Mouse (Mus musculus): ENCODE data around the gene Sgip1.

The Sgip1 gene

GRCm38 (mm10) chr4:102972071-102972470, 231.0 kb downstream of the Sgip1 start:
- DNase-seq (ENCODE audit: extremely low spot score, low spot score), result no peak

DNA sequence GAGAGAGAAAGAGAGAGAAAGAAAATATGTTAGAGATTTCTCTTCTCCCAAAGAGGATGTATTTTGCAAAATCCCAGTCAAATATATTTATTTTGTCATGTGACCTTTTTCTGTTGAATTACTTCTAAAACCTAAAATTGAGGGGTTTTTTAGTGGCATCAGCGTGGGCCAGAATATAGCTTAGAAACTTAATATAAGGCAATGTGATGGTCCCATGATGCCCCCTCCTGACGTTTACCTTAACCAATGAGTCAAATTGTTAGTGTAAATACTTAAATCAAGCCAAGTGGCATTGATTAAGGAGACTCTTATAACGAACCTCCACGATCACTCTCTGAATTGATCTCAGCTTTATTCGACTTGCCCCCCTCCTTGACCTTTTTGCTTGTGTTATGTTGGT, 233.1 kb downstream of the Sgip1 start:
- DNase-seq (ENCODE audit: extremely low spot score, low spot score), result no peak

GRCm38 (mm10) chr4:102976290-102977275, 235.5 kb downstream of the Sgip1 start:
- DNase-seq (ENCODE audit: extremely low spot score, low spot score), result no peak

DNA sequence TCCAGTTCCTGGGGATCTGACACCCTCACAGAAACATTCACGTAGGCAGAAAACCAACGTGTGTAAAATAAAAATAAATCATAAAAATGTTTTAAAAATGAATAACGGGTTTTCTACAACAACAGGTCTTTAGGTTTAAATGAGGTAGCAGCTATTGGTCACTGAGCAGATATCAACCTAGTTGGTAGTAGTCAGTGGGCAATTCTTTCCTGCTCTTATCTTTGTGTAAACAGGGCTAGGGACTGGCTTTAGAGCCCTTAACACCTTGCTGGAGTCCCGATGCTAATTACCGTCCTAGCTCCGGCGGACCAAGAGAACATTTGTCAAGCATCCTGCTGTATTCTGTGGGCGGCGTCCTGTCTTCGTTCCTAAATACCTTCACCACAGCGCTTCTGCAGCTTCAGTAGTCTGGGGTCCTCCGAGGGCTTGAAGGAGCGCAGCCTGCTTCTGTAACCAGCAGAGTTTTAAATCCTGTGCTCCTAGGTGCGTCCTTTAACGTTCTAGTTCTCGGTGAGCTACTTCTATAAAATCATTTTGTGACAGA, 236.8 kb downstream of the Sgip1 start:
- DNase-seq (ENCODE audit: extremely low spot score, low spot score), result peak; percentile 29

DNA sequence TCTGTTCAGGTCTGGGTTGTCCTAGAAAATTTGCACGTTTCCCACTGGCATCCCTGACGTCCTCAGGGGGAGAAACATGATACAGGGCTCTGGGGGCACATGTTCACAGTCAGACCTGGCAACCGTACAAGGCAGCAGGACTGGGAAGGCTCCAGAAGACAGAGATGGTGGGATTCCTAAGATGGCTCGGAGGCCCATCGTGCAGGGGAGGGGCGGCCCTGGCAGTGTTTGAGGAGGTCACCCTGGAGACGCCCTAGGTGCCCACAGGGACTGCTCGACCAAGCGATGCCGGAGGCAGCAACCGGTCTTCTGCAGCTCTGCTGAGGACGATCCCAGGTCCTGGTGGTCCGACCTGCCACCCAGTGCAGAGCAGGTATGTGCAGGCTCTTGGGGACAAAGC, 237.3 kb downstream of the Sgip1 start, which contains the start of gene Tctex1d1:
Gene Tctex1d1, plus strand, starts transcription at position 167 of the 400 bp plus-strand sequence.
- DNase-seq (ENCODE audit: extremely low spot score, low spot score), result peak; percentile 51

DNA sequence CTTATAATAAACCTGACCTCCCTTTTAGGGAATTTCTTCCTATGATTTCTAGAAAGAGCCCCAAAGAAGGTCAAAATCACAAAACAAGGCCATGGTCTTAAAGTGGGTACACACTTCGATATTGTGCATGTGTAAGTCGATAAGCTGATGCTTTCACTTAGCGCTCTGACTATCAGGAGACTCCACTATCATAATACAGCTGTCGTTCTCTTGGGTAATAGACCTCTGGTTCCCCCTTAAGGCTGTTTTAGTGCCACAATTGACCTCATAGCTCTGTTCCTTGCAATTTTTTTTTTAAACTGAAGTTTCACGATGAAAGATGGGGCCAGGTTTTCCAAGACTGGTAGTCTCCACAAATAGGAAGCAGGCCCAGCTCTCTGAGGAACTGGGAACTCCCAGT, 238.3 kb downstream of the Sgip1 start:
- DNase-seq (ENCODE audit: extremely low spot score, low spot score), result no peak

DNA sequence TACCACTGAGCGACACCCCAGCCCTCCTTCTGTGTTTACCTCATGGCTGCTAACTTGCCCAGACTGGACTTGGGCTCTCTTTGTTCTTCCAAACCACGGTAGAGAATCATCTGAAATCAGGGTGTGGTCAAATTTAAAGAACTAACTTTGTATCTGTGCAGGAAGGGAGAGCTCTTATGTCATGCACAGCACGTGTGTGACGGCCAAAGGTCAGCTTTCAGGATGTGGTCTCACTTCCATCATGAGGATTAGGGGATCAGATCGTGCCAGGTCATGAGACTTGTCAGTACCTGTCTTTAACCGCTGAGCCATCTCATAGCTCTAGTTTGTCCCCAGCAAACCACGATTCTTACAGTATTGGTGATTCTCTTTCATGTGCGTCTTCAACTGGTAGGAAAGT, 240.6 kb downstream of the Sgip1 start:
- DNase-seq (ENCODE audit: extremely low spot score, low spot score), result no peak

GRCm38 (mm10) chr4:102986173-102986572, 245.1 kb downstream of the Sgip1 start:
- DNase-seq (ENCODE audit: extremely low spot score, low spot score), result no peak

DNA sequence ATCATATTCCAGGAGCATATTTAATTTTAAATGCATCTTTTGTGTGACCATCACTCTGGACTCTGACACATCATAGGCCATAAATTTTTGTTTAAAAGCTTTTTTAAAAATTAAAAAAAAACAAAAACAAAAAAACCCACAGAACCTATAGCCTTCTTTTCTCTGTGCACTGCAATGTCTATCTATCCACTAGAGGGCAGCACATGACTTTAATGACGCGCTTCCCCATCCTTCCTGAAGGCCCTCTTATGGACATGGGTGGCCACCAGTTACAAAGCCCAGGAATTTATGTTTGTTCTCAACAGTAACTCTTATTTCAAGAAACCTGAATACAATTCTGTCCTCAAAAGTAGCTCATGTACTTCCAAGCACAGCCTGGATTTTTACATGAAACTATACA, 245.8 kb downstream of the Sgip1 start:
- DNase-seq (ENCODE audit: extremely low spot score, low spot score), result peak; percentile 49

- DNase-seq (ENCODE audit: extremely low spot score, low spot score), result no peak
Observed at GRCm38 (mm10) chr4:102987325-102987724, 246.2 kb downstream of the Sgip1 start.

- DNase-seq (ENCODE audit: extremely low spot score, low spot score), result no peak
Observed at GRCm38 (mm10) chr4:102987756-102988155, 246.7 kb downstream of the Sgip1 start.

DNA sequence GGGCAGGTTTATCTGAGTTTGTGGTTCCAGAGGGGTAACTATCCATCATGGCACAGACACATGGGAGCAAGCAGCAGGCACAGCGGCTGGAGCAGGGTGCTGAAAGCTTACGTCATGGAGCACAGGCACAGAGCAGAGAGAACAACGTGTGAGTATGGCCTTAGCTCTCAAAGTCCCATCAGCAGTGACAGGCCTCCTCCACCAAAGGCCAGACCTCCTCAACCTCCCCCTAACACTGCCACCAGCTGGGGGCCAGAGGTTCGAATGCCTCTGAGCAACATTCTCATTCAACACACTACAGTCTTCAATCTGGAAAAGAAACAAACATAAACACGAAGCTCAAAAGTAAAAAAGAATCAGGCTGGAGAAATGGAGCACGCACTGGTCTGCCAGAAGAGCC, 247.4 kb downstream of the Sgip1 start:
- DNase-seq (ENCODE audit: extremely low spot score, low spot score), result no peak

DNA sequence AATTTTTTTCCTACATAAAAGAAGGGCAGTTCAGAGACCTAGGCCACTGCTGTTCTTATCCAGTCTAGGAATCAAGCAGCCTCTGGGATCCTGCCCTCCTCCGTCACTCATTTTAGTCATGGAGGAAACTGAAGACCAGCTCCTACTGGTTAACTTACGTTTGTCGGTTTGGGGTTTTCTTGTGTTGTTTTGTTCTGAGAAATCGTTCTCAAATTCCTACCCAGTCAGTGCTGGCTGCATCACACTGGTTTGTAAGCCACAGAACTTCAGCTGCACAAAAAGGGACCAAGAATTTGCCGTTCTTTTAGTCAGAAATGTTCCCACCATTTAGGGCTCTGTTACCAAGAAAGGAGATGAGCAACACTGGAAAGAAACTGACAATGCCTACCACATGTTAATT, 248.3 kb downstream of the Sgip1 start:
- DNase-seq (ENCODE audit: extremely low spot score, low spot score), result no peak

- DNase-seq (ENCODE audit: extremely low spot score, low spot score), result no peak
Observed at GRCm38 (mm10) chr4:102990016-102990415, 248.9 kb downstream of the Sgip1 start.

DNA sequence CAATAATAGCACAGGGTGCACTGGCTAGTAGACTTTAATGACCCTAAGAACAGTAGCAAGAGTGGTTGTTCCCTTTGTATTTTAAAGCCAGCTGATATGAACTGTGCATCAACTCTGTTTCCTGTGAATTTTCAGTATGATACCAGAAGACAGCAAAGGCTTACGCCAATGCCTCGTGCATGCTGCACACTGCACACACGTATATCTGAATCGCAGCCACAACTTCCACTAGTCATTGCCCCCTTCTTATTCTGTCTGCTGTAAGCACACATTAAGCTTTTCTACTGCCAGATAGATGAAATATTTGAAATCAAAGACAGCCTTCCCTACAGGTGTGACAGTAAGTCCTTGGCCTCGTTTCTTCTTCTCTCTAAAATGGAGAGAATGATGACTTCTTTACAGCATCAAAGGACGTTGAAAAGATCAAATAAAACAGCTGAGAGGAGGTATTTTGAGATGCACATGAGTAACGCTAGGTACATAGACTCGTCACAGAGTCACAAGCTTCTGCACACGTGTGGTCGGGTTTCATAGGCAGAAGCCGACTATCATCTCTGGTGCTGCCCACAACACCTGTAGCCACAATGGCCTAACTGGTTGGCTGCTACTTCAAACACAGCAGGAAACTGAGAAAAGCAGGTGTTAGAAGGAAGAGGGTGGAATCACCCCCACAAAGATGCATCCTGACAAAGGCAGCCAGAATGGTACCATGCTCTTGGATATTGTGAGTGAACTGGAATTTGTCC, 249.7 kb downstream of the Sgip1 start:
- no peak for DNase-seq (ENCODE audit: extremely low spot score, low spot score)

- DNase-seq (ENCODE audit: extremely low spot score, low spot score), result no peak
Observed at GRCm38 (mm10) chr4:102991685-102992084, 250.6 kb downstream of the Sgip1 start.

DNA sequence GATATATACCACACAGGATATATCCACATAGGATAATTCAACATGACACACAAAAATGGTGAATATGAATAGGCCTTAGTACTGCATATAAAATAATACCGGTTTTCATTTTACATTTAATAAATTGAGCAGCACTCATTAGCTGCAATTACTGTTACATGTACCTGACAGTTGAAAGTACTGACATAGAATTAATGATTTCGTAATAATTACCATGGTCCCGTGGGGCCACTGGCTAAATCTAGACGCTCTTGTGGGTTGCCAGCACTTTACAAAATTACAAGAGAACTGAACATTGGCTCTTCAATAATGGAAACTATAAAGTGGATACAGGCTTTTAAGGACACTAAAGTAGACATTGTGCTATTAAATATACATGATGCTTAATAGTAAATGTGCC, 263.6 kb downstream of the Sgip1 start:
- DNase-seq (ENCODE audit: extremely low spot score, low spot score), result no peak

DNA sequence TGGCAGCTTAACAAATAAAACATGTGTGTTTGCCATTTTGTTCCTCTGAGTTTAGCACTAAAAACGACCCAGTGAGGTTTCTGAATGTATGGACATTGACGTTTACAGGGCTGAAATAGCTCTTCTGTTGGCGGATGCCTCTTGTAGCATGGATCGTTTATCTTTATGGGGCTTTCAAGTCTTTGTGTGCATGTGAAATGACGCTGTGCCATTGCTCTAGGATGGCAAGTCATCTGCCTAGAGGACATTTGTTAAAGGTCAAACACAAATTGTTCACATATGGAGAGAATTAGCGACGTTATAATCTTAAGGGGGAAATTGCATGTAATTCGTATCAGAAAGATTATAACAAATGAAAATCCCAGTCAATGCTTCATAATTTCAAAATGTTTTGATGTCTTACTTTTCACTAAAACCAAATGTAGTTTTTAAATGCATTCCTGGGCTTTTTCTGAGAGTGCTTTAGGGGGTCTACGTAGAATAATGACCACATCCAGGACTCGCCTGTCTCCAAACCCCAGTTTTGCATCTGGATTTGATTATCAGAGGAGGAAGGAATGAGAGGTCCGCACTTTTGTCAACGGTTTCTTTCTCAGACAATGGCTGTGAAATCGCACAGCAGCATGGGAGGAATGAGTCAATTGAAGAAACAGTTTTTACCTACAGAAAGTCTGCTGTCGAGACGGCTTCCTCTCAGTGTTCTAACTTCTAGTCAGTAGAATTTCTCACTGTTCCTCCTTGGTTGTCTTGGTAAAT, 264.3 kb downstream of the Sgip1 start:
- DNase-seq (ENCODE audit: extremely low spot score, low spot score), result peak; percentile 23

DNA sequence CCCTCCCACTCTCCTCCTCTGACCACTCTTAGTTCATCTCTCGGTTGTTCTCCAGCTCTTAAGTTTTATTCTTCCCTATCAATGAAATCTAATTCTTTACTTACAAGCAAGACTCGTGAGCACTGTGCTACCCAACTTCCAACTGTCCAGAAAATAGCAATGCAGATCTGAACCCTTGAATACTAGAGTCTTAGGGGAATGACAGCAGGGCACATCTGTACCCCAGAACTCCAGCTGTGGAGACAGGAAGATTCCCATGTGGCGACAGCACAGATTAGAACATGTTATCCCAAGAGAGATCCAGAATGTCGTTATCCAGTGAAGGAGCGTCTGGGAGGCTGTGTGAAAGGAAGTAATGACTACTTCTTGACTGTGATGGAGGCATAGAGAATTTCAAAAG, 265.2 kb downstream of the Sgip1 start:
- no peak for DNase-seq (ENCODE audit: extremely low spot score, low spot score)

GRCm38 (mm10) chr4:103006943-103007418, 265.9 kb downstream of the Sgip1 start:
- no peak for DNase-seq (ENCODE audit: extremely low spot score, low spot score)

DNA sequence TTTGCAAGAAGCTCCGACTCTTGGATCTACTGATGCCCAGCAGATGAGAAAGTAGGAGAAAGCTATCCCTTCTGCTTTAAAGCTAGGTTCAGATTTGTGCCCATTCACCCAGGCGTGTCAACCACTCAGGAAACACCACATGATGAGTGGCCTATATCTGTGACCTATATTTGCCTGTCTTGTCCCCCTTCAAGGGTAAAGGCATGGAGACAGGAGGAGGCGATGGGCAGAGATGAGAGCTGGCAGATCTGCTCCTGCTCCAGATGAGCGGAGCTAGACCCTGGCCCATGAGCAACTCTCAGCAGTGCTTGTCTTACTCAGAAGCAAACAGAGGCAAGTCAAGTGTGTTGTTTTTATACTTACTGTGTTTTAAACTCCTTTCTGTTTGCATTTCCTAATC, 269.6 kb downstream of the Sgip1 start:
- DNase-seq (ENCODE audit: extremely low spot score, low spot score), result no peak
